ENCODE assay signal across 8 mouse cellular contexts in genomic region chr3:30601610-30602064, GRCm38 (mm10). TPM values are rescaled to one million over a fixed set of nuclear protein-coding genes. Genes with fewer than 3 reads are reported as not detected.
DNase-seq lines count a peak whose midpoint lies in the region; ATAC-seq and TF ChIP-seq lines count a peak whose summit lies in the region.

No protein-coding gene starts in this region.

- peak overlapping the region; percentile 68 for H3K9ac ChIP-seq in hindbrain, embryonic 12.5 days
- no peak overlapping the region for H3K9ac ChIP-seq in midbrain, embryonic 12.5 days (replicated peaks)

- H3K27me3 ChIP-seq in kidney, adult 2 months (replicated peaks; ENCODE audit: control insufficient read depth, insufficient read depth, low read length) = no peaks in the 10 kb centered on the region
- peaks cover 4% of the 10 kb centered on the region; the same call in 1 of the 2 replicates for H3K27me3 ChIP-seq in hindbrain, embryonic 12.5 days
- H3K27me3 ChIP-seq in midbrain, embryonic 12.5 days = peaks cover 13% of the 10 kb centered on the region

- H3K4me1 ChIP-seq in kidney, adult 2 months (ENCODE audit: control insufficient read depth, insufficient read depth, low read length) = peaks cover 2% of the 10 kb centered on the region; the same call in 1 of the 2 replicates
- H3K4me1 ChIP-seq in bone marrow, adult 2 months (ENCODE audit: control insufficient read depth, insufficient read depth, low read length) = no peaks in the 10 kb centered on the region
- H3K4me1 ChIP-seq in hindbrain, embryonic 12.5 days = peaks cover 25% of the 10 kb centered on the region
- H3K4me1 ChIP-seq in midbrain, embryonic 12.5 days = peaks cover 19% of the 10 kb centered on the region

- ATAC-seq in hindbrain, embryonic 12.5 days (ENCODE audit: low FRiP score) = no peak
- no peak for ATAC-seq in midbrain, embryonic 12.5 days (ENCODE audit: low FRiP score, low read depth)

- no peaks in the 10 kb centered on the region for H3K9me3 ChIP-seq in hindbrain, embryonic 12.5 days (replicated peaks)
- no peaks in the 10 kb centered on the region for H3K9me3 ChIP-seq in midbrain, embryonic 12.5 days

- H3K4me2 ChIP-seq in hindbrain, embryonic 12.5 days (replicated peaks) = peak overlapping the region; percentile 81
- H3K4me2 ChIP-seq in midbrain, embryonic 12.5 days (replicated peaks) = peak overlapping the region; percentile 75

- peak overlapping the region; percentile 99 for H3K27ac ChIP-seq in kidney, adult 2 months (ENCODE audit: insufficient read depth, low read depth, low read length)
- H3K27ac ChIP-seq in bone marrow, adult 2 months (ENCODE audit: control insufficient read depth, insufficient read depth, low read depth, low read length, poor library complexity) = peak overlapping the region; percentile 99
- peak overlapping the region; percentile 93 for H3K27ac ChIP-seq in hindbrain, embryonic 12.5 days
- H3K27ac ChIP-seq in midbrain, embryonic 12.5 days (replicated peaks) = peak overlapping the region; percentile 93

- peaks cover 1% of the 10 kb centered on the region; the same call in 1 of the 2 replicates for H3K36me3 ChIP-seq in kidney, adult 2 months (ENCODE audit: control insufficient read depth, insufficient read depth, low read length)
- H3K36me3 ChIP-seq in hindbrain, embryonic 12.5 days = peaks cover 15% of the 10 kb centered on the region
- H3K36me3 ChIP-seq in midbrain, embryonic 12.5 days = peaks cover 18% of the 10 kb centered on the region

- under 1% methylated on average over 13 of the region's 13 CpGs for WGBS in kidney, adult 2 months
- under 1% methylated on average over 13 of the region's 13 CpGs for WGBS in bone marrow, adult 2 months
- WGBS in hindbrain, embryonic 12.5 days = 1% methylated on average over 13 of the region's 13 CpGs
- WGBS in midbrain, embryonic 12.5 days = under 1% methylated on average over 13 of the region's 13 CpGs

- H3K4me3 ChIP-seq in kidney, adult 2 months (ENCODE audit: insufficient read depth, low read depth, low read length) = peak overlapping the region; percentile 92
- H3K4me3 ChIP-seq in bone marrow, adult 2 months (replicated peaks; ENCODE audit: control insufficient read depth, low read depth, low read length) = peak overlapping the region; percentile 85
- H3K4me3 ChIP-seq in hindbrain, embryonic 12.5 days = peak overlapping the region; percentile 67
- peak overlapping the region; percentile 88 for H3K4me3 ChIP-seq in midbrain, embryonic 12.5 days

- no peak for DNase-seq in kidney, adult 2 months
- DNase-seq in kidney, postnatal 4 days = no peak
- no peak for DNase-seq in gastrocnemius, postnatal 4 days (ENCODE audit: low spot score in 2 of 2)
- no peak for DNase-seq in right cerebral cortex, postnatal 4 days
- DNase-seq in ovary, postnatal 14 days (ENCODE audit: low spot score) = no peak

- no peak for TF ChIP-seq POLR2A in kidney, adult 2 months (IDR thresholded peaks at IDR 0.05; ENCODE audit: low read depth, low read length)
- TF ChIP-seq POLR2A in bone marrow, adult 2 months (IDR thresholded peaks at IDR 0.05; ENCODE audit: borderline replicate concordance, control insufficient read depth, low read depth, low read length) = no peak

- no peak for TF ChIP-seq CTCF in kidney, adult 2 months (conservative IDR thresholded peaks at IDR 0.05; ENCODE audit: insufficient read depth, insufficient read length, low read depth, low read length)
- no peak for TF ChIP-seq CTCF in bone marrow, adult 2 months (IDR thresholded peaks at IDR 0.05; ENCODE audit: control insufficient read depth, insufficient read depth, low read length)

RNA-seq across cellular contexts. Expression of gene Mynn, which starts 0.2 kb away (rescaled TPM):
- polyA plus RNA-seq in kidney, adult 2 months (2012; rRNA removed) = 9.9 and 11.2 TPM in 2 replicates
- polyA plus RNA-seq in bone marrow, adult 2 months (2011; ENCODE audit: insufficient read depth, insufficient read length, low replicate concordance, missing spikeins) = 5.0 and 9.7 TPM in 2 replicates
- 33.4 and 41.0 TPM in 2 replicates for polyA plus RNA-seq in hindbrain, embryonic 12.5 days (2016; fragmentation: Nextera tagmentation; extraction: Ambion mirVana)
- polyA plus RNA-seq in midbrain, embryonic 12.5 days (2016; fragmentation: Nextera tagmentation; extraction: Ambion mirVana) = 34.7 and 39.6 TPM in 2 replicates
- 10 to 100 TPM; 16.5 to 22.0 TPM for total RNA-seq in gastrocnemius, postnatal 4 days (2021)

RNA-seq across cellular contexts. Expression of gene Actrt3, which starts 1.9 kb away (rescaled TPM):
- 0.07 and 0.16 TPM in 2 replicates for polyA plus RNA-seq in kidney, adult 2 months (2012; rRNA removed)
- not detected in 2 replicates for polyA plus RNA-seq in bone marrow, adult 2 months (2011; ENCODE audit: insufficient read depth, insufficient read length, low replicate concordance, missing spikeins)
- 0.20 TPM in 1 of 2 replicates, not detected in the other for polyA plus RNA-seq in hindbrain, embryonic 12.5 days (2016; fragmentation: Nextera tagmentation; extraction: Ambion mirVana)
- polyA plus RNA-seq in midbrain, embryonic 12.5 days (2016; fragmentation: Nextera tagmentation; extraction: Ambion mirVana) = 0.18 TPM in 1 of 2 replicates, not detected in the other
- not detected for total RNA-seq in gastrocnemius, postnatal 4 days (2021)

RNA-seq across cellular contexts. Expression of gene Lrriq4, which starts 42.7 kb away (rescaled TPM):
- 0.16 and 0.20 TPM in 2 replicates for polyA plus RNA-seq in kidney, adult 2 months (2012; rRNA removed)
- polyA plus RNA-seq in bone marrow, adult 2 months (2011; ENCODE audit: insufficient read depth, insufficient read length, low replicate concordance, missing spikeins) = not detected in 2 replicates
- polyA plus RNA-seq in hindbrain, embryonic 12.5 days (2016; fragmentation: Nextera tagmentation; extraction: Ambion mirVana) = not detected in 2 replicates
- polyA plus RNA-seq in midbrain, embryonic 12.5 days (2016; fragmentation: Nextera tagmentation; extraction: Ambion mirVana) = not detected in 2 replicates
- not detected for total RNA-seq in gastrocnemius, postnatal 4 days (2021)

RNA-seq across cellular contexts. Expression of gene Lrrc34, which starts 46.0 kb away (rescaled TPM):
- polyA plus RNA-seq in kidney, adult 2 months (2012; rRNA removed) = 0.05 and 0.13 TPM in 2 replicates
- polyA plus RNA-seq in bone marrow, adult 2 months (2011; ENCODE audit: insufficient read depth, insufficient read length, low replicate concordance, missing spikeins) = 2.1 TPM in 1 of 2 replicates, not detected in the other
- 3.0 and 3.2 TPM in 2 replicates for polyA plus RNA-seq in hindbrain, embryonic 12.5 days (2016; fragmentation: Nextera tagmentation; extraction: Ambion mirVana)
- polyA plus RNA-seq in midbrain, embryonic 12.5 days (2016; fragmentation: Nextera tagmentation; extraction: Ambion mirVana) = 0.88 and 1.3 TPM in 2 replicates
- total RNA-seq in gastrocnemius, postnatal 4 days (2021) = not detected

RNA-seq across cellular contexts. Expression of gene Mecom, which starts 53.8 kb away (rescaled TPM):
- polyA plus RNA-seq in kidney, adult 2 months (2012; rRNA removed) = 12.9 and 16.1 TPM in 2 replicates
- polyA plus RNA-seq in bone marrow, adult 2 months (2011; ENCODE audit: insufficient read depth, insufficient read length, low replicate concordance, missing spikeins) = 0.70 and 1.4 TPM in 2 replicates
- polyA plus RNA-seq in hindbrain, embryonic 12.5 days (2016; fragmentation: Nextera tagmentation; extraction: Ambion mirVana) = 44.4 and 47.0 TPM in 2 replicates
- 25.9 and 33.2 TPM in 2 replicates for polyA plus RNA-seq in midbrain, embryonic 12.5 days (2016; fragmentation: Nextera tagmentation; extraction: Ambion mirVana)
- total RNA-seq in gastrocnemius, postnatal 4 days (2021) = 10 to 100 TPM; 15.6 to 18.0 TPM
